Mouse (Mus musculus) lung, adult 18-20 months (tissue): ENCODE measurements around the gene Tubgcp3.
A peak's percentile ranks its signal among the peaks of the same experiment; 100 is the strongest.
"Not testable (repeated sequence)": the region's sequence is repeated elsewhere in the genome, so short reads cannot be mapped to it uniquely, and the experiment has no call there.

Experiments
- DNase-seq, 2 experiments: peaks; one replicate each; pipeline ENCODE4 v3.0.0; 2022; ENCODE audit warnings: mixed read lengths in 2 of 2

Gene Tubgcp3

GRCm38 (mm10) chr8:12638446-12638845 lies 33.6 kb downstream of the Tubgcp3 start:
- DNase-seq = no peak

- no peak for DNase-seq
Observed at GRCm38 (mm10) chr8:12635366-12635765, 36.7 kb downstream of the Tubgcp3 start.

GRCm38 (mm10) chr8:12629079-12629478 lies 43.0 kb downstream of the Tubgcp3 start:
- DNase-seq = peak; percentile 42 to 62

GRCm38 (mm10) chr8:12625890-12626289 lies 46.2 kb downstream of the Tubgcp3 start:
- DNase-seq = no peak

- no peak for DNase-seq
Observed at GRCm38 (mm10) chr8:12621550-12622222, 50.4 kb downstream of the Tubgcp3 start.

- peak; percentile 33 to 37 for DNase-seq
Observed at GRCm38 (mm10) chr8:12617369-12617768, 54.7 kb downstream of the Tubgcp3 start.

- no peak for DNase-seq
Observed at GRCm38 (mm10) chr8:12613201-12613600, 58.8 kb downstream of the Tubgcp3 start.

- peak in 1 of 2 experiments; percentile 10 for DNase-seq
Observed at GRCm38 (mm10) chr8:12609752-12610449, 62.1 kb downstream of the Tubgcp3 start.

- peak in 1 of 2 experiments; percentile 13 for DNase-seq
Observed at GRCm38 (mm10) chr8:12608810-12609209, 63.2 kb downstream of the Tubgcp3 start.

- peak; percentile 74 to 85 for DNase-seq
Observed at GRCm38 (mm10) chr8:12607223-12607622, 64.8 kb downstream of the Tubgcp3 start.

- DNase-seq = no peak
Observed at GRCm38 (mm10) chr8:12583785-12584184, 88.3 kb downstream of the Tubgcp3 start.

- not testable (repeated sequence) for DNase-seq
Observed at GRCm38 (mm10) chr8:12579339-12579999, 92.6 kb downstream of the Tubgcp3 start.

- no peak for DNase-seq
Observed at GRCm38 (mm10) chr8:12576739-12577138, 95.3 kb downstream of the Tubgcp3 start.

- DNase-seq = no peak
Observed at GRCm38 (mm10) chr8:12576003-12576402, 96.0 kb downstream of the Tubgcp3 start.

- DNase-seq = no peak
Observed at GRCm38 (mm10) chr8:12572814-12573534, 99.1 kb downstream of the Tubgcp3 start, which contains the start of gene Spaca7. TSS of gene Spaca7 (plus strand) at chr8:12573029.

GRCm38 (mm10) chr8:12566509-12566908 lies 105.5 kb downstream of the Tubgcp3 start:
- no peak for DNase-seq

- no peak for DNase-seq
Observed at GRCm38 (mm10) chr8:12565488-12565887, 106.6 kb downstream of the Tubgcp3 start.

GRCm38 (mm10) chr8:12564307-12564706 lies 107.7 kb downstream of the Tubgcp3 start:
- DNase-seq = peak in 1 of 2 experiments; percentile 2
